In genomic region chr4:59807521-59807920, GRCm38 (mm10) we compare ENCODE assay signal across 13 mouse cellular contexts. TPM values are rescaled to one million over a fixed set of nuclear protein-coding genes. Genes with fewer than 3 reads are reported as not detected.
A peak's percentile ranks its signal among the peaks of the same experiment; 100 is the strongest.
DNase-seq lines count a peak whose midpoint lies in the region; ATAC-seq and TF ChIP-seq lines count a peak whose summit lies in the region.
"Had no signal": no experiment of that assay in that cellular context is flagged by ENCODE, and none has a peak within 500 bp of the region (broad histone marks: within the 10 kb centered on the region; RNA-seq: fewer than 3 reads in every experiment).

No protein-coding gene starts in this region.

- no peaks in the 10 kb centered on the region for H3K9me3 ChIP-seq in heart, embryonic 13.5 days
- H3K9me3 ChIP-seq in stomach, embryonic 16.5 days (replicated peaks; ENCODE audit: control insufficient read depth, low read length), result no peaks in the 10 kb centered on the region
- H3K9me3 ChIP-seq in stomach, postnatal 0 days (ENCODE audit: control insufficient read depth, low read length), result no peaks in the 10 kb centered on the region
- H3K9me3 ChIP-seq in liver, embryonic 15.5 days (replicated peaks), result no peaks in the 10 kb centered on the region
- H3K9me3 ChIP-seq: G1E had no signal

- H3K4me2 ChIP-seq in heart, embryonic 13.5 days, result peak overlapping the region; percentile 99
- H3K4me2 ChIP-seq in stomach, embryonic 16.5 days (ENCODE audit: low read depth, low read length), result peak overlapping the region; percentile 98; the same call in 1 of the 2 replicates
- no peak overlapping the region for H3K4me2 ChIP-seq in stomach, postnatal 0 days (replicated peaks; ENCODE audit: low read depth)
- peak overlapping the region; percentile 99 for H3K4me2 ChIP-seq in liver, embryonic 15.5 days

- H3K36me3 ChIP-seq in heart, embryonic 13.5 days, result peaks cover 4% of the 10 kb centered on the region; the same call in 1 of the 2 replicates
- no peaks in the 10 kb centered on the region for H3K36me3 ChIP-seq in heart, adult 2 months (ENCODE audit: control insufficient read depth, insufficient read depth, low read length)
- H3K36me3 ChIP-seq in stomach, embryonic 16.5 days (ENCODE audit: control insufficient read depth, insufficient read depth, low read length), result no peaks in the 10 kb centered on the region
- H3K36me3 ChIP-seq in stomach, postnatal 0 days (ENCODE audit: control insufficient read depth, insufficient read depth, low read length), result no peaks in the 10 kb centered on the region
- no peaks in the 10 kb centered on the region for H3K36me3 ChIP-seq in liver, embryonic 15.5 days (replicated peaks)

- intact Hi-C loops in heart, adult 2 months (cut with DNase I), result loop anchor here (5.0 kb wide), 1 partner anchor 40 kb away; no protein-coding TSS in a partner anchor

- no peak for DNase-seq in heart, adult 2 months
- DNase-seq in stomach, postnatal 0 days (ENCODE audit: low spot score), result no peak
- no peak for DNase-seq in retina, embryonic 14.5 days (ENCODE audit: low spot score)
- no peak for DNase-seq in yolk sac, embryonic 10.5 days (ENCODE audit: low spot score)
- no peak for DNase-seq in frontal cortex, postnatal 10 days (ENCODE audit: low spot score in 2 of 2)
- DNase-seq: adrenal gland, adult 8-10 months; cerebellum, postnatal 36 days; kidney, postnatal 25 days; lung, adult 18-20 months had no signal

- TF ChIP-seq POLR2A in heart, adult 2 months (IDR thresholded peaks at IDR 0.05; ENCODE audit: insufficient read depth, low read depth, low read length), result no peak

- peak overlapping the region; percentile 97 for H3K4me3 ChIP-seq in heart, embryonic 13.5 days
- no peak overlapping the region for H3K4me3 ChIP-seq in heart, adult 2 months
- no peak overlapping the region for H3K4me3 ChIP-seq in stomach, embryonic 16.5 days (replicated peaks; ENCODE audit: low read length)
- no peak overlapping the region for H3K4me3 ChIP-seq in stomach, postnatal 0 days (ENCODE audit: low read depth, low read length)
- no peak overlapping the region for H3K4me3 ChIP-seq in liver, embryonic 15.5 days (replicated peaks)

- no peak for ATAC-seq in heart, embryonic 13.5 days (ENCODE audit: extremely low read depth, insufficient number of reproducible peaks, low FRiP score, low TSS enrichment)
- no peak for ATAC-seq in stomach, embryonic 16.5 days (ENCODE audit: insufficient read depth, low FRiP score)
- no peak for ATAC-seq in stomach, postnatal 0 days (ENCODE audit: low FRiP score, low TSS enrichment)
- no peak for ATAC-seq in liver, embryonic 15.5 days (ENCODE audit: insufficient read depth)

- 57% methylated on average over 2 of the region's 2 CpGs for WGBS in heart, embryonic 13.5 days
- WGBS in heart, adult 2 months, result 45% methylated on average over 2 of the region's 2 CpGs
- 68% methylated on average over 2 of the region's 2 CpGs for whole genome bisulfite sequencing in stomach, embryonic 16.5 days
- 80% methylated on average over 2 of the region's 2 CpGs for WGBS in stomach, postnatal 0 days
- WGBS in liver, embryonic 15.5 days (ENCODE audit: insufficient replicate concordance), result 65% methylated on average over 2 of the region's 2 CpGs

- H3K9ac ChIP-seq in heart, embryonic 13.5 days, result no peak overlapping the region
- H3K9ac ChIP-seq in heart, adult 2 months (ENCODE audit: low read depth, low read length), result no peak overlapping the region
- H3K9ac ChIP-seq in stomach, embryonic 16.5 days (ENCODE audit: low read length), result no peak overlapping the region
- H3K9ac ChIP-seq in stomach, postnatal 0 days (ENCODE audit: low read length), result no peak overlapping the region
- no peak overlapping the region for H3K9ac ChIP-seq in liver, embryonic 15.5 days

- H3K79me2 ChIP-seq in heart, adult 2 months (replicated peaks; ENCODE audit: control insufficient read depth, insufficient read depth, low read length), result peaks cover 6% of the 10 kb centered on the region; the same call in 1 of the 2 replicates

- no peak overlapping the region for H3K27ac ChIP-seq in heart, embryonic 13.5 days (replicated peaks)
- no peak overlapping the region; the same call in 1 of the 2 replicates for H3K27ac ChIP-seq in heart, adult 2 months
- no peak overlapping the region for H3K27ac ChIP-seq in stomach, embryonic 16.5 days (ENCODE audit: low read length)
- H3K27ac ChIP-seq in stomach, postnatal 0 days (replicated peaks), result no peak overlapping the region
- H3K27ac ChIP-seq in liver, embryonic 15.5 days (replicated peaks), result no peak overlapping the region

- TF ChIP-seq CTCF in heart, adult 2 months (IDR thresholded peaks at IDR 0.05), result no peak
- no peak for TF ChIP-seq CTCF in stomach, postnatal 0 days (IDR thresholded peaks at IDR 0.05; ENCODE audit: low read depth)

- H3K4me1 ChIP-seq in heart, embryonic 13.5 days, result peaks cover 25% of the 10 kb centered on the region
- H3K4me1 ChIP-seq in heart, adult 2 months (ENCODE audit: control insufficient read depth, insufficient read depth, low read length), result peaks cover 7% of the 10 kb centered on the region
- H3K4me1 ChIP-seq in stomach, embryonic 16.5 days (ENCODE audit: control insufficient read depth, insufficient read depth, low read length), result 0 out of 2 replicates have a peak, but pooled peaks cover 4% of the 10 kb centered on the region
- H3K4me1 ChIP-seq in stomach, postnatal 0 days (replicated peaks; ENCODE audit: control insufficient read depth, insufficient read depth), result no peaks in the 10 kb centered on the region
- H3K4me1 ChIP-seq in liver, embryonic 15.5 days (replicated peaks), result peaks cover 54% of the 10 kb centered on the region

- TF ChIP-seq EP300 in heart, adult 2 months (IDR thresholded peaks at IDR 0.05; ENCODE audit: insufficient read depth, low read depth, low read length), result no peak
- TF ChIP-seq EP300 in stomach, postnatal 0 days (optimal IDR thresholded peaks at IDR 0.05), result no peak

- no peaks in the 10 kb centered on the region for H3K27me3 ChIP-seq in heart, embryonic 13.5 days (replicated peaks)
- no peaks in the 10 kb centered on the region for H3K27me3 ChIP-seq in heart, adult 2 months (ENCODE audit: control insufficient read depth, insufficient read depth, low read length)
- H3K27me3 ChIP-seq in stomach, embryonic 16.5 days (ENCODE audit: control insufficient read depth, insufficient read depth, low read length), result no peaks in the 10 kb centered on the region
- H3K27me3 ChIP-seq in stomach, postnatal 0 days (ENCODE audit: control insufficient read depth, insufficient read depth, low read length), result no peaks in the 10 kb centered on the region
- no peaks in the 10 kb centered on the region for H3K27me3 ChIP-seq in liver, embryonic 15.5 days

RNA-seq across cellular contexts. Expression of gene Snx30, which starts 1.9 kb away (rescaled TPM):
- 4.1 and 4.4 TPM in 2 replicates for polyA plus RNA-seq in heart, embryonic 13.5 days (2015; fragmentation: Nextera tagmentation; extraction: Ambion mirVana)
- total RNA-seq in heart, adult 2 months (2021), result 1 to 10 TPM; 4.7 to 5.5 TPM
- 1.9 and 3.6 TPM in 2 replicates for polyA plus RNA-seq in heart, adult 2 months (2012; rRNA removed)
- 4.1 and 4.9 TPM in 2 replicates for polyA plus RNA-seq in stomach, embryonic 16.5 days (2015; fragmentation: Nextera tagmentation; extraction: Ambion mirVana)
- polyA plus RNA-seq in stomach, postnatal 0 days (2015; fragmentation: Nextera tagmentation; extraction: Ambion mirVana), result 3.0 and 3.5 TPM in 2 replicates
- 3.7 and 4.3 TPM in 2 replicates for polyA plus RNA-seq in liver, embryonic 15.5 days (2015; fragmentation: Nextera tagmentation; extraction: Ambion mirVana)

RNA-seq across cellular contexts. Expression of gene Inip, which starts 6.1 kb away (rescaled TPM):
- 39.0 and 41.7 TPM in 2 replicates for polyA plus RNA-seq in heart, embryonic 13.5 days (2015; fragmentation: Nextera tagmentation; extraction: Ambion mirVana)
- 1 to 10 TPM; 9.7 to 9.8 TPM for total RNA-seq in heart, adult 2 months (2021)
- polyA plus RNA-seq in heart, adult 2 months (2012; rRNA removed), result 6.2 and 11.8 TPM in 2 replicates
- polyA plus RNA-seq in stomach, embryonic 16.5 days (2015; fragmentation: Nextera tagmentation; extraction: Ambion mirVana), result 41.4 and 44.7 TPM in 2 replicates
- 22.2 and 23.5 TPM in 2 replicates for polyA plus RNA-seq in stomach, postnatal 0 days (2015; fragmentation: Nextera tagmentation; extraction: Ambion mirVana)
- 16.5 and 17.3 TPM in 2 replicates for polyA plus RNA-seq in liver, embryonic 15.5 days (2015; fragmentation: Nextera tagmentation; extraction: Ambion mirVana)
